Mouse (Mus musculus) testis, adult 2 months (tissue): ENCODE results near the gene Notum. TPM values are rescaled to one million over a fixed set of nuclear protein-coding genes. Genes with fewer than 3 reads are reported as not detected.

ENCODE experiments used
- H3K27ac ChIP-seq: fragments of 200-500 bp; 2 replicates; pipeline ENCODE4 v1.5.1; 2012; ENCODE audit warnings: low read depth, low read length; ENCODE audit not compliant: control insufficient read depth, insufficient read depth
- H3K27me3 ChIP-seq: fragments of 200-500 bp; 2 replicates; pipeline ENCODE4 v1.6.1; 2012; ENCODE audit warnings: mild to moderate bottlenecking, low read length, moderate library complexity; ENCODE audit not compliant: control insufficient read depth, insufficient read depth
- H3K36me3 ChIP-seq: fragments of 200-500 bp; 2 replicates; pipeline ENCODE4 v1.6.1; 2012; ENCODE audit warnings: mild to moderate bottlenecking, low read length; ENCODE audit not compliant: control insufficient read depth, insufficient read depth
- H3K4me1 ChIP-seq: fragments of 200-500 bp; 2 replicates; pipeline ENCODE4 v1.6.1; 2012; ENCODE audit warnings: low read length; ENCODE audit not compliant: control insufficient read depth, insufficient read depth
- H3K4me3 ChIP-seq: fragments of 200-500 bp; 2 replicates; pipeline ENCODE4 v1.5.1; 2012; ENCODE audit warnings: low read depth, mild to moderate bottlenecking, low read length, moderate library complexity, mixed read lengths; ENCODE audit not compliant: control insufficient read depth
- CTCF ChIP-seq: fragments of 200-500 bp; IDR thresholded peaks from 2 replicates; pipeline ENCODE4 v1.5.1; 2012; ENCODE audit warnings: low read depth, mild to moderate bottlenecking, inconsistent platforms, low read length, moderate library complexity; ENCODE audit not compliant: control insufficient read depth, insufficient read depth, insufficient replicate concordance
- POLR2A ChIP-seq: fragments of 200-500 bp; IDR thresholded peaks from 2 replicates; pipeline ENCODE4 v1.6.1; 2012; ENCODE audit warnings: low read depth, mild to moderate bottlenecking, inconsistent platforms, low read length, moderate library complexity; ENCODE audit not compliant: control insufficient read depth
- polyA plus RNA-seq: library from polyadenylated mRNA; depleted of rRNA; stranded (reverse); fragments of >200 nt; gene quantifications from 2 replicates; pipeline ENCODE4 v1.2.3, GENCODE M21; 2012

Notum gene
- polyA plus RNA-seq, 1 experiment = 0.36 TPM

- Histone ChIP-seq H3K4me1 (no peaks in the 10 kb centered on the region), H3K4me3 (no peak overlapping the region), H3K27ac (no peak overlapping the region), H3K36me3 (no peaks in the 10 kb centered on the region; the same call in 1 of the 2 replicates), H3K27me3 (no peaks in the 10 kb centered on the region)
- no peak for TF ChIP-seq CTCF
- no peak for TF ChIP-seq POLR2A
These were observed 42.9 kb upstream of the Notum start for GRCm38 (mm10) chr11:120703696-120704454.

- Histone ChIP-seq H3K4me1 (no peaks in the 10 kb centered on the region), H3K36me3 (no peaks in the 10 kb centered on the region; the same call in none of the 2 replicates), H3K27ac (no peak overlapping the region), H3K4me3 (no peak overlapping the region), H3K27me3 (no peaks in the 10 kb centered on the region)
- no peak for TF ChIP-seq CTCF
- TF ChIP-seq POLR2A = no peak
These were observed 36.8 kb upstream of the Notum start for GRCm38 (mm10) chr11:120697741-120698140.

GRCm38 (mm10) chr11:120696568-120696967 is 35.6 kb upstream of the Notum start:
- Histone ChIP-seq H3K36me3 (no peaks in the 10 kb centered on the region; the same call in none of the 2 replicates), H3K4me3 (no peak overlapping the region), H3K27me3 (no peaks in the 10 kb centered on the region), H3K4me1 (no peaks in the 10 kb centered on the region), H3K27ac (no peak overlapping the region)
- no peak for TF ChIP-seq POLR2A
- TF ChIP-seq CTCF = peak; percentile 47; the same call in 1 of the 2 replicates

- Histone ChIP-seq H3K4me3 (no peak overlapping the region), H3K36me3 (no peaks in the 10 kb centered on the region; the same call in none of the 2 replicates), H3K27me3 (no peaks in the 10 kb centered on the region), H3K4me1 (no peaks in the 10 kb centered on the region), H3K27ac (no peak overlapping the region)
- TF ChIP-seq POLR2A = no peak
- TF ChIP-seq CTCF = no peak
These were observed 34.7 kb upstream of the Notum start for GRCm38 (mm10) chr11:120695641-120696040.

GRCm38 (mm10) chr11:120695184-120695583 is 34.2 kb upstream of the Notum start:
- Histone ChIP-seq H3K4me1 (no peaks in the 10 kb centered on the region), H3K27ac (no peak overlapping the region), H3K36me3 (no peaks in the 10 kb centered on the region; the same call in none of the 2 replicates), H3K27me3 (no peaks in the 10 kb centered on the region), H3K4me3 (no peak overlapping the region)
- TF ChIP-seq POLR2A (no peak), CTCF (no peak)

- peaks cover 2% of the 10 kb centered on the region; the same call in 1 of the 2 replicates for H3K36me3 ChIP-seq
- H3K4me1 ChIP-seq = no peaks in the 10 kb centered on the region
- H3K27me3 ChIP-seq = no peaks in the 10 kb centered on the region
- no peak overlapping the region for H3K4me3 ChIP-seq
- TF ChIP-seq POLR2A (no peak), CTCF (no peak)
- no peak overlapping the region for H3K27ac ChIP-seq
These were observed 32.5 kb upstream of the Notum start for GRCm38 (mm10) chr11:120693461-120693860.

GRCm38 (mm10) chr11:120692471-120693011 is 31.6 kb upstream of the Notum start:
- TF ChIP-seq POLR2A (no peak), CTCF (no peak)
- Histone ChIP-seq H3K4me3 (no peak overlapping the region), H3K27me3 (no peaks in the 10 kb centered on the region), H3K4me1 (no peaks in the 10 kb centered on the region), H3K27ac (no peak overlapping the region), H3K36me3 (peaks cover 2% of the 10 kb centered on the region; the same call in 1 of the 2 replicates)
